Mouse (Mus musculus) MN1 (cell line): ENCODE measurements around the gene Olfr324.
A peak's percentile ranks its signal among the peaks of the same experiment; 100 is the strongest.

ENCODE experiments used
- DNase-seq: peaks from one replicate; pipeline ENCODE4 v3.0.0-alpha.2; 2016; ENCODE audit warnings: low spot score

Olfr324 gene

GRCm38 (mm10) chr11:58594814-58595213, at the start of gene Olfr324:
Olfr324 (plus strand) TSS chr11:58595114.
- no peak for DNase-seq

DNA sequence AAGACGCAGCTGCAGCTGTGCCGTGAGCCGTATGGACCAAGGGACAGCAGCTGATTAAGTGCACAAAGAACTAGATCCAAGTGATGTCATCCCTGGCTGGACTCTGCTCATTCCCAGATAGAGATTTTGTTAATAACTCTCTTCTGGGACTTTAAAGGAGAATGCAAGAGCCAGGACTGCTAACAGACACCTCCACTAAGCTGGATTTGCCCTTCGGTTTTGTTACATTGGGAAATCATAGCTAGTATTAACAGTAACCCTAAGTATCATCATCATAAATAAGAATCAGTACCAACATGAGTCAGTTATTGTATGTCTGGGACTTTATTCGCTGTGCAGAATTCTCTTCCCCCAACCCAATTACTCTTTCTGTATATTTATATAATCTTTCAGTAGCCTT, 48.6 kb upstream of the Olfr324 start, which contains the start of gene Olfr329-ps:
Olfr329-ps (minus strand) TSS at position 101 of the 400 bp plus-strand sequence.
- DNase-seq: no peak

DNA sequence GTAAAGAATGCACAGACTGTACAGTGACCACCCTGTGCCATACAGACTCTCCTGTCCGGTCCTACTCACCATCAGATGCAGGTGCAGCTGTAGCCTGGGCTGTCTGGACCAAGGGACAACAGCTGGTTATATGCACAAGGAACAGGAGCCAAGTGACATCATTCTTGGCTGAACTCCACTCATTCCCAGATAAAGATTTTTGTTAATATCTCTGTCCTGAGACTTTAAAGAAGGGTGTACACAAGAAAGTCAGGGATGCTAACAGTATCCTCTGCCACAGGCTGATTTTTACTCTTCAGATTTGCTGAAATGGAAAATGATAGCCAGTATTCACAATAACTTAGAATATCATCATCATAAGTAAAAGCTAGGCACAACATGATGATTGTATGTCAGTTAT, 39.4 kb upstream of the Olfr324 start, which contains the start of gene Olfr328:
Olfr328 (minus strand) TSS at position 101 of the 400 bp plus-strand sequence.
- DNase-seq: no peak

DNA sequence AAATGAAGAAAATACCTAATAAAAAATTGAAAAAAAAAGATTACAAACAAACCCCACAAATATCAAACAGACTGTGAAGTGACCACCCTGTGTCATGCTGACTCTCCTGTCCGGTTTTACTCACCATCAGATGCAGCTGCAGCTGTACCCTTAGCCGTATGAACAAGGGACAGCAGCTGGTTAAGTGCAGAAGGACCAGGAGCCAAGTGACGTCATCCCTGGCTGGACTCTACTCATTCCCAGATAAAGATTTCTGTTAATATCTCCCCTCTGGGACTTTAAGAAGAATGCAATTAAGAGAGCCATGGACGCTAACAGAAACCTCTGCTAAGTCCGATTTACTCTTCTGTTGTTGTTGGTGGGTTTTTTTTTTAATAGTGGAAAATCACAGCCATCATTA, 24.5 kb upstream of the Olfr324 start, which contains the start of gene Olfr224:
Olfr224 (minus strand) TSS at position 149 of the 400 bp plus-strand sequence.
- no peak for DNase-seq

- no peak for DNase-seq
Observed at GRCm38 (mm10) chr11:58577430-58577829, 17.5 kb upstream of the Olfr324 start, which contains the start of gene Olfr325. Olfr325 (plus strand) TSS chr11:58577730.

GRCm38 (mm10) chr11:58578636-58579035, 16.3 kb upstream of the Olfr324 start:
- no peak for DNase-seq

GRCm38 (mm10) chr11:58587898-58588348, 7.0 kb upstream of the Olfr324 start:
- DNase-seq: peak; percentile 41

DNA sequence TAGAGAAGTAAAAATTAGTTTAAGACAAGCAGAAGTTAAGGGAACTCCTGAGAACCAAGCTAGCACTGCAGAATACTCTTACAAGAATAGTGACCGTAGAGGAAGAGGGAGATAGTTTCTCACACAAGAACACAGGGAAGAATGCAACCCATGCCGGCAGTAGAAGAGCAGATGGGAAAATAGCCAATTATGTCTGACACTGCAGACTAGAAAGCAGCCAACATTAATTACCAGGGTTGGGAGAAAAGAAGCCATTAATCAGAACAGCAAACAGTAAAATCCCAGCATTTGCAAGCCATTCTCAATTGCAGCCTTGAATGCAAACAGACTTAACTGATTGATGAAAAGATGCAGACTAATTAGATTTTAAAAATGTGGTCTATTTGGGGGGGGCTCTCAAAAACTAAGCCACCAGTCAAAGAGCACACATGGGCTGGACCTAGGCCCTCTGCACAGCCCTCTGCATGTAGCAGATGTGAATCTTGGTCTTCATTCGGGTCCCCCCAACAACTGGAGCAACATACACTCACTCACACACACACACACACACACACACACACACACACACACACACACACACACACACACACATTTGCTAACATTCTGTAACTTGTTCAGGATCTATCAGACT, 6.2 kb upstream of the Olfr324 start:
- DNase-seq: no peak

GRCm38 (mm10) chr11:58597837-58598236, 2.9 kb downstream of the Olfr324 start:
- no peak for DNase-seq

DNA sequence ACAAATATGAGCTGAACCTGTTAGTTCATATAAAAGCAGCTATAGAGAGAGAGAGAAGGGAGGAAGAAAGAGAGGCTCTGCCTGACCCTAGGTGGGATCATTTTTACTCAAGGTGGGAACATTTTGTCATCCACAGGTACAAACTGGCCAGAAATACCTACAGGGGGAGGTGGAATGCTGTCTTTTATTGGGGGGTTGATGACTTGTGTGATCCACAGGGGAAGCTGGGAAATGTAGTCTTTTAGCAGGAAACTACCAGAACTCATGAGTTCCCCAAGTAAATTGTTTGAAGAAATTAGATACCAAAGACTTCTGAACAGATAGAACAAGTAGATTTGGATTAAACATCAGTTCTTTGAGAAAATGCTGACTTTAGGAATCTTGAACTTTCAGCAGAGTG, 7.1 kb downstream of the Olfr324 start:
- no peak for DNase-seq

- DNase-seq: no peak
Observed at GRCm38 (mm10) chr11:58602800-58603560, 8.1 kb downstream of the Olfr324 start.

DNA sequence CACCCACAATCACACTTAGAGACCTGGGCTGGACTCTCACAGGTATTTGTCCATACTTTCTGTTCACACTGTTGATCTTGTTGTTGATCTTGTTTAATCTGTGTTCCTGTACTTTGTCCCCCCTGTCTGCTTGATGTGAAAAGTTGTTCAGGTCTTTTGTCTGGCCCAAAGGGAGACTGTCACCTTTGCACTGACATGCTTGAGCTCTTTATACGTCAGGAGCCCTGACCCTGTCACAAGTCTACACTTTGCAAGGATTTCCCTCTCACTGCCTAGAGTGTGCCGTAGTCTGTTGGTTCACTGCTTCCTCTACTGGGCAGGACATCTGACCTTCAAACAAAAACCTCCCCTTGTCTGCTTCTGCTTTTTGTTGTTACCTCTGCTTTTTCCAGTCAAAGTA, 9.8 kb downstream of the Olfr324 start:
- DNase-seq: no peak

- DNase-seq: no peak
Observed at GRCm38 (mm10) chr11:58605228-58605627, 10.3 kb downstream of the Olfr324 start.

- DNase-seq: no peak
Observed at GRCm38 (mm10) chr11:58606177-58606919, 11.4 kb downstream of the Olfr324 start.

DNA sequence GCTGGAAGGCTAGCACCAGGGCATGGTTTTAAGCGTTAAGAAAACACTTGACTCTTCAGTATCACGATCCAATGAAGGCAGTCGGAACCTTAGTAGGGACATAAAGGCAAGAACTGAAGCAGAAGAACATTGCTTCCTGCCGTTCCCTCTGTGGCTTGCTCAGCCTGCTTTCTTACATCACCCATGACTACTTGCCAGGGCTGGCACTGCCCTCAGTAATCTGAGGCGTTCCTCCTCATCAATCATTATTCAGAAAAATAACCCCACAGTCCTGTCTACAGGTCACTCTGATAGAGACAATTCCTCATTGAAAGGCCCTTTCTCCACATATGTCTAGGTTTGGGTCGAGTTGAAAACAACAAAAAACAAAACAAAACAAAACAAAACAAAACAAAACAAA, 12.1 kb downstream of the Olfr324 start:
- DNase-seq: no peak

GRCm38 (mm10) chr11:58613359-58613758, 18.4 kb downstream of the Olfr324 start:
- DNase-seq: no peak

DNA sequence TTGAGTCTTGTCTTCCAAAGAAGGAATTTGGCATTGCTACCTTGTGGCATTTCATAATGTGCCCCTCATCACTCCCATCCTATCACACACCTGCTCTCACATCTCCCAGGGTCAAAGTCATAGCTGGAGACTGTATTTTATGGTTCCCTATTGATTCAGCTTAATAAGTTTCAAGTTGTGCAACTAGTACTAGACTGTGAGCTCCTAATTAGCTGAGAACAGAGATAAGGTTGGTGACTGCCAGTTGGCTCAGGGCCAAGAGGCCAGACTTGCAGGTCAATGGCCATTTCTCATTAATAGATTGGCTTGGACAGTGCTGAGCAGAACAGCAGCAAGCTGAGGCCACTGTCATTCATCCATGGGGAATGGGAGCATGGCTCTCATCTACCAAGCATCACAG, 19.6 kb downstream of the Olfr324 start:
- no peak for DNase-seq

- DNase-seq: no peak
Observed at GRCm38 (mm10) chr11:58615975-58616374, 21.1 kb downstream of the Olfr324 start, which contains the start of gene 2210407C18Rik. 2210407C18Rik (minus strand) TSS chr11:58616075.

- DNase-seq: no peak
Observed at GRCm38 (mm10) chr11:58618369-58618768, 23.5 kb downstream of the Olfr324 start.

GRCm38 (mm10) chr11:58618793-58619192, 23.9 kb downstream of the Olfr324 start:
- no peak for DNase-seq

DNA sequence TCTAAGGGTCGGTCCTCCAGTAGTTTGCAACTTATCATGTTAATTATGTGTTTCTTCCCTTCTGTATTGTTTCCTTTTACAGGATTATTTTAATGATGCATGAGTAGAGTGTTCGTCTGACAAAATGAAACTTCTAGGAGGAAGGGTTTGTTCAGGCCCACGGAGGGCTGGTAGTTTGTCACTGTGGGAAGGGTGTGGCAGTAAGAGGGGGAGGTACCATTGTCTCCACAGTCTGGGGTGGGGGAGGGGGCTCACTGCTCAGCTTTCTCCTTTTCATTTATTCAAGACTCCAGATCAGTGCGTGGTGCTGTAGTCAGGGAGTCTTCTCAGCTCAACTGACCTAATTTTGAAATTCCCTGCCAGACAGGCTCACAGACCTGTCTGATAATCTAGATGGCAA, 31.2 kb downstream of the Olfr324 start:
- no peak for DNase-seq

DNA sequence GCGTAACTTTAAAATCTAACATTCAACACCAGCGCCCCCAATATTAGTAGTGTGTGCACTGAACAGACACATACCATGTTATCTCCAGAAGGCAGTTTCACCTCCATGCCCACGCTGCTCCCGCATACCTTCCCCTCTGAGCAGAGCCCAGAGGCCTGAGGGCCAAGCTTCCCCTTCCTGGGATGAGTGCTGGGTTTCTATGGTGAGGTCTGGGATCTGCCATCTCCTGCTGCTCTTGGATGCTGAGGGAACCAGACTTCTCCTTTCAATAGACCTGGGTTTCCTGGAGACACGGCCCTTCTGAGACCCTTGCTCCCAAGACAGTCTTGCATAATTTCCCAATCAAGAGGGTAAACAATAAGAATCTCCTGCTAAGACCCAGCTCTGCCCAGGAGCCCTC, 35.5 kb downstream of the Olfr324 start, which contains the start of gene Olfr323:
Olfr323 (minus strand) TSS at position 101 of the 400 bp plus-strand sequence.
- no peak for DNase-seq
